Comparison of ENCODE assay signal across 23 mouse cellular contexts in the genomic region with DNA sequence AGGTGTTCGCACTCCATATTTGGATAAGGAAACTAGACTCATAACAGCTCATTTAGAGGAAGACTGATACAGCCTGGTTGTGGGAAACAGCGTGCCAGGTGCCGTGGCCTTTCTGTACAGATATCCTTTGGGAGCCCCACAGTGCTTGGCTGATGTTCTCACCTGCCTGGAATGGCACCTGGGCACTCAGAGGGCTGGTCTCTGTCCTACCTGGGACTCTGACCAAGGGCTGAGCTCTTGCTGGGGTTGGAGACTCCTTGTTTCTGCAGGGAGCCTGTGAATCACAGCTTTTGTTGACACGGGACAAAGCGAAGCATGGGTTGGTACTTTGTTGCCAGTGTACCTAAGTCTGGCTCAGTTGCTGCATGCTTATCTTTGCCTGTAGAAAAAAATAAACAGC. TPM values are rescaled to one million over a fixed set of nuclear protein-coding genes. Genes with fewer than 3 reads are reported as not detected.
"Had no signal": no experiment of that assay in that cellular context is flagged by ENCODE, and none has a peak within 500 bp of the region (broad histone marks: within the 10 kb centered on the region; RNA-seq: fewer than 3 reads in every experiment).

No protein-coding gene starts in this region.

- DNase-seq: lung, adult 18-20 months; lung, embryonic 14.5 days; lung, postnatal 10 days; right cerebral cortex, postnatal 14 days; thymus, adult 18-20 months; thymus, postnatal 14 days; thymus, postnatal 36 days had no signal

RNA-seq across cellular contexts. Expression of gene Krt75, which starts 1.8 kb away (rescaled TPM):
- total RNA-seq: megakaryocyte progenitor cell, adult 5-6 weeks; monocyte, adult 5-6 weeks had no signal
- polyA plus RNA-seq: liver, embryonic 14.5 days; liver, embryonic 16.5 days; lung, embryonic 14.5 days; macrophage; midbrain, embryonic 11.5 days; neural tube, embryonic 12.5 days; spleen, adult 2 months had no signal

RNA-seq across cellular contexts. Expression of gene Krt90, which starts 12.8 kb away (rescaled TPM):
- total RNA-seq: megakaryocyte progenitor cell, adult 5-6 weeks; midbrain, postnatal 0 days; monocyte, adult 5-6 weeks; neutrophil, adult 5-6 weeks had no signal
- polyA plus RNA-seq: liver, embryonic 14.5 days; liver, embryonic 16.5 days; lung, embryonic 16.5 days; macrophage; midbrain, embryonic 13.5 days; midbrain, embryonic 15.5 days; spleen, adult 2 months had no signal

RNA-seq across cellular contexts. Expression of gene Krt82, which starts 25.0 kb away (rescaled TPM):
- total RNA-seq: megakaryocyte progenitor cell, adult 5-6 weeks; midbrain, postnatal 0 days; monocyte, adult 5-6 weeks; neutrophil, adult 5-6 weeks had no signal
- polyA plus RNA-seq: liver, embryonic 14.5 days; liver, embryonic 16.5 days; lung, embryonic 14.5 days; lung, embryonic 16.5 days; macrophage; midbrain, embryonic 11.5 days; midbrain, embryonic 13.5 days; midbrain, embryonic 15.5 days; midbrain, postnatal 0 days; neural tube, embryonic 12.5 days; neural tube, embryonic 14.5 days; spleen, adult 2 months; stomach, embryonic 15.5 days had no signal

RNA-seq across cellular contexts. Expression of gene Krt84, which starts 42.9 kb away (rescaled TPM):
- total RNA-seq: megakaryocyte progenitor cell, adult 5-6 weeks; midbrain, postnatal 0 days; monocyte, adult 5-6 weeks; neutrophil, adult 5-6 weeks had no signal
- polyA plus RNA-seq: liver, embryonic 14.5 days; liver, embryonic 16.5 days; lung, embryonic 14.5 days; lung, embryonic 16.5 days; macrophage; midbrain, embryonic 11.5 days; midbrain, embryonic 13.5 days; midbrain, embryonic 15.5 days; midbrain, postnatal 0 days; neural tube, embryonic 12.5 days; spleen, adult 2 months; stomach, embryonic 15.5 days had no signal

RNA-seq across cellular contexts. Expression of gene Gm5414, which starts 52.5 kb away (rescaled TPM):
- total RNA-seq: megakaryocyte progenitor cell, adult 5-6 weeks; midbrain, postnatal 0 days; monocyte, adult 5-6 weeks; neutrophil, adult 5-6 weeks had no signal
- polyA plus RNA-seq: liver, embryonic 14.5 days; liver, embryonic 16.5 days; lung, embryonic 14.5 days; lung, embryonic 16.5 days; macrophage; midbrain, embryonic 11.5 days; midbrain, embryonic 13.5 days; midbrain, embryonic 15.5 days; midbrain, postnatal 0 days; neural tube, embryonic 12.5 days; neural tube, embryonic 14.5 days; spleen, adult 2 months; stomach, embryonic 15.5 days; thymus, postnatal 0 days had no signal
